Mouse (Mus musculus) small intestine, adult 2 months (tissue): ENCODE results near the gene Trmt5.

ENCODE experiments used
- CTCF ChIP-seq: fragments of 200-500 bp; IDR thresholded peaks from 2 replicates; pipeline ENCODE4 v1.5.1; 2012; ENCODE audit warnings: low read depth, mild to moderate bottlenecking, control low read depth, inconsistent platforms, low read length, moderate library complexity, mixed read lengths; ENCODE audit not compliant: insufficient replicate concordance, insufficient read length; ENCODE audit errors: extremely low read depth
- POLR2A ChIP-seq: fragments of 200-500 bp; IDR thresholded peaks from 2 replicates; pipeline ENCODE4 v1.6.1; 2012; ENCODE audit warnings: low read depth, mild to moderate bottlenecking, control low read depth, inconsistent platforms, low read length, moderate library complexity

DNA sequence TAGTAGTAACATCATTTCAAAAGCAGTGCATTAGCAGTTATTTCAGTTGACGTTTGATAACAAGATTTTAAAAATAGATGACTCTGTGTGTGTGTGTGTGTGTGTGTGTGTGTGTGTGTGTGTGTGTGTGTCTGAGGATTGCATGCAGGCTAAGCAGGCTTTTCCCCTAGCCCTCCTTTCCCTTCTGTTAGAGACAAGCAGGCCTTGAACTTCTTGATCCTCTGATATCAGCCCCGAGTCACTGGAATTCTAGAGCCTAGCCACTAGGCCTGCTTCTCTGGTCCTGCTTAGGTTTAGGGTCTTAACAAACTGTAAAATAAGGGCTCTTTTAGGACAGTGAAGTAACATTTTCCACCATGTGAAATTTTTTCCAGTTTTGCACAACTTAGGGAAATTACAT, 38.7 kb upstream of the Trmt5 start:
- no peak for TF ChIP-seq CTCF
- TF ChIP-seq POLR2A = no peak
